Mouse (Mus musculus): ENCODE data around the gene Zbtb5.

- TF ChIP-seq CTCF (IDR thresholded peaks at IDR 0.05; ENCODE audit: extremely low read depth, insufficient read length, insufficient replicate concordance, low read depth, low read length): peak; percentile 93
- no peak for TF ChIP-seq POLR2A (IDR thresholded peaks at IDR 0.05; ENCODE audit: low read depth, low read length)
Measured at GRCm38 (mm10) chr4:44973450-44973849, 38.8 kb downstream of the Zbtb5 start.

Data from small intestine, adult 2 months (tissue).